Comparison of ENCODE assay signal across 8 mouse cellular contexts in genomic region chr17:56010255-56010654, GRCm38 (mm10). TPM values are rescaled to one million over a fixed set of nuclear protein-coding genes. Genes with fewer than 3 reads are reported as not detected.
A peak's percentile ranks its signal among the peaks of the same experiment; 100 is the strongest.
DNase-seq lines count a peak whose midpoint lies in the region; ATAC-seq and TF ChIP-seq lines count a peak whose summit lies in the region.

No protein-coding gene starts in this region.

- H3K9me3 ChIP-seq in embryonic facial prominence, embryonic 15.5 days (replicated peaks) = no peaks in the 10 kb centered on the region
- H3K9me3 ChIP-seq in intestine, embryonic 16.5 days (ENCODE audit: control insufficient read depth, low read length) = no peaks in the 10 kb centered on the region
- no peaks in the 10 kb centered on the region for H3K9me3 ChIP-seq in neural tube, embryonic 12.5 days

- H3K9ac ChIP-seq in embryonic facial prominence, embryonic 15.5 days = peak overlapping the region; percentile 66
- peak overlapping the region; percentile 86 for H3K9ac ChIP-seq in intestine, embryonic 16.5 days (ENCODE audit: low read depth, low read length)
- peak overlapping the region; percentile 73 for H3K9ac ChIP-seq in neural tube, embryonic 12.5 days

- intact Hi-C loops in left cerebral cortex, postnatal 10 days (cut with DNase I) = loop anchor here (5.0 kb wide), 1 partner anchor 33 kb away; no protein-coding TSS in a partner anchor

- peak overlapping the region; percentile 97 for H3K4me3 ChIP-seq in layer of hippocampus, adult 2 months
- peak overlapping the region; percentile 67 for H3K4me3 ChIP-seq in embryonic facial prominence, embryonic 15.5 days (replicated peaks)
- peak overlapping the region; percentile 93 for H3K4me3 ChIP-seq in intestine, embryonic 16.5 days (ENCODE audit: low read length)
- peak overlapping the region; percentile 68 for H3K4me3 ChIP-seq in neural tube, embryonic 12.5 days

- peaks cover 31% of the 10 kb centered on the region for H3K4me1 ChIP-seq in embryonic facial prominence, embryonic 15.5 days
- H3K4me1 ChIP-seq in intestine, embryonic 16.5 days (ENCODE audit: control insufficient read depth, insufficient read depth, low read length) = peaks cover 15% of the 10 kb centered on the region
- peaks cover 24% of the 10 kb centered on the region for H3K4me1 ChIP-seq in neural tube, embryonic 12.5 days

- peaks cover 36% of the 10 kb centered on the region for H3K36me3 ChIP-seq in embryonic facial prominence, embryonic 15.5 days
- H3K36me3 ChIP-seq in intestine, embryonic 16.5 days (ENCODE audit: control insufficient read depth, insufficient read depth, low read length) = peaks cover 21% of the 10 kb centered on the region
- peaks cover 39% of the 10 kb centered on the region for H3K36me3 ChIP-seq in neural tube, embryonic 12.5 days

- peak overlapping the region; percentile 99 for H3K4me2 ChIP-seq in embryonic facial prominence, embryonic 15.5 days (replicated peaks)
- H3K4me2 ChIP-seq in intestine, embryonic 16.5 days (ENCODE audit: low read depth, low read length) = peak overlapping the region; percentile 88
- peak overlapping the region; percentile 93 for H3K4me2 ChIP-seq in neural tube, embryonic 12.5 days (replicated peaks)

- no peaks in the 10 kb centered on the region for H3K27me3 ChIP-seq in embryonic facial prominence, embryonic 15.5 days
- no peaks in the 10 kb centered on the region for H3K27me3 ChIP-seq in intestine, embryonic 16.5 days (replicated peaks; ENCODE audit: control insufficient read depth, insufficient read depth, low read length)
- no peaks in the 10 kb centered on the region for H3K27me3 ChIP-seq in neural tube, embryonic 12.5 days (replicated peaks)

- H3K27ac ChIP-seq in layer of hippocampus, adult 2 months = peak overlapping the region; percentile 95
- H3K27ac ChIP-seq in embryonic facial prominence, embryonic 15.5 days (replicated peaks) = peak overlapping the region; percentile 90; the same call in 1 of the 2 replicates
- no peak overlapping the region for H3K27ac ChIP-seq in intestine, embryonic 16.5 days (ENCODE audit: low read length)
- H3K27ac ChIP-seq in neural tube, embryonic 12.5 days = no peak overlapping the region

- no peak for TF ChIP-seq CTCF in layer of hippocampus, adult 2 months (conservative IDR thresholded peaks at IDR 0.05)

- no peak for ATAC-seq in embryonic facial prominence, embryonic 15.5 days (ENCODE audit: insufficient number of reproducible peaks, low FRiP score, low TSS enrichment, low read depth)
- ATAC-seq in intestine, embryonic 16.5 days = no peak
- ATAC-seq in neural tube, embryonic 12.5 days (ENCODE audit: low FRiP score, low read depth) = no peak
- ATAC-seq in granulocyte monocyte progenitor cell, adult 5-6 weeks (replicated peaks; ENCODE audit: poor library complexity, severe bottlenecking) = no peak

- DNase-seq in layer of hippocampus, adult 2 months (ENCODE audit: low spot score in 2 of 2) = no peak
- no peak for DNase-seq in layer of hippocampus, adult 9-11 months
- no peak for DNase-seq in left cerebral cortex, postnatal 10 days (ENCODE audit: extremely low spot score in 1 of 2, low spot score in 2 of 2)
- DNase-seq in spleen, adult 18-20 months = no peak

- WGBS in embryonic facial prominence, embryonic 15.5 days = 67% methylated on average over 14 of the region's 14 CpGs
- WGBS in intestine, embryonic 16.5 days = 63% methylated on average over 14 of the region's 14 CpGs
- WGBS in neural tube, embryonic 12.5 days = 72% methylated on average over 14 of the region's 14 CpGs

RNA-seq across cellular contexts. Expression of gene Mpnd, which starts 4.7 kb away (rescaled TPM):
- total RNA-seq in layer of hippocampus, adult 2 months (2021) = 100 to 1,000 TPM; 101 to 103 TPM
- 91.3 and 97.2 TPM in 2 replicates for polyA plus RNA-seq in embryonic facial prominence, embryonic 15.5 days (2015; fragmentation: Nextera tagmentation; extraction: Ambion mirVana)
- polyA plus RNA-seq in intestine, embryonic 16.5 days (2015; fragmentation: Nextera tagmentation; extraction: Ambion mirVana) = 77.5 and 80.8 TPM in 2 replicates
- 209 and 214 TPM in 2 replicates for polyA plus RNA-seq in neural tube, embryonic 12.5 days (2016; fragmentation: Nextera tagmentation; extraction: Ambion mirVana)
- total RNA-seq in left cerebral cortex, postnatal 10 days (2021) = 100 to 1,000 TPM; 111 to 115 TPM
- 22.0 and 30.8 TPM in 2 replicates for total RNA-seq in granulocyte monocyte progenitor cell, adult 5-6 weeks (2014; fragmentation: Nextera tagmentation)
- total RNA-seq in granulocyte monocyte progenitor cell, adult 5-6 weeks (2017) = 45.8 and 62.2 TPM in 2 replicates

RNA-seq across cellular contexts. Expression of gene Stap2, which starts 4.9 kb away (rescaled TPM):
- total RNA-seq in layer of hippocampus, adult 2 months (2021) = 1 to 10 TPM; 2.2 to 2.8 TPM
- polyA plus RNA-seq in embryonic facial prominence, embryonic 15.5 days (2015; fragmentation: Nextera tagmentation; extraction: Ambion mirVana) = 23.6 and 24.5 TPM in 2 replicates
- 65.6 and 79.6 TPM in 2 replicates for polyA plus RNA-seq in intestine, embryonic 16.5 days (2015; fragmentation: Nextera tagmentation; extraction: Ambion mirVana)
- polyA plus RNA-seq in neural tube, embryonic 12.5 days (2016; fragmentation: Nextera tagmentation; extraction: Ambion mirVana) = 5.9 and 7.2 TPM in 2 replicates
- total RNA-seq in left cerebral cortex, postnatal 10 days (2021) = 1 to 10 TPM; 4.4 TPM
- not detected in 2 replicates for total RNA-seq in granulocyte monocyte progenitor cell, adult 5-6 weeks (2014; fragmentation: Nextera tagmentation)
- 0.36 TPM in 1 of 2 replicates, not detected in the other for total RNA-seq in granulocyte monocyte progenitor cell, adult 5-6 weeks (2017)

RNA-seq across cellular contexts. Expression of gene Fsd1, which starts 23.9 kb away (rescaled TPM):
- total RNA-seq in layer of hippocampus, adult 2 months (2021) = 10 to 100 TPM; 67.2 to 69.0 TPM
- 12.5 and 16.8 TPM in 2 replicates for polyA plus RNA-seq in embryonic facial prominence, embryonic 15.5 days (2015; fragmentation: Nextera tagmentation; extraction: Ambion mirVana)
- 8.4 and 9.7 TPM in 2 replicates for polyA plus RNA-seq in intestine, embryonic 16.5 days (2015; fragmentation: Nextera tagmentation; extraction: Ambion mirVana)
- polyA plus RNA-seq in neural tube, embryonic 12.5 days (2016; fragmentation: Nextera tagmentation; extraction: Ambion mirVana) = 114 and 123 TPM in 2 replicates
- total RNA-seq in left cerebral cortex, postnatal 10 days (2021) = 100 to 1,000 TPM in 1 of 2 experiments, 10 to 100 TPM in 1; 99.7 to 111 TPM
- not detected in 2 replicates for total RNA-seq in granulocyte monocyte progenitor cell, adult 5-6 weeks (2014; fragmentation: Nextera tagmentation)
- total RNA-seq in granulocyte monocyte progenitor cell, adult 5-6 weeks (2017) = not detected in 2 replicates

RNA-seq across cellular contexts. Expression of gene Sh3gl1, which starts 26.2 kb away (rescaled TPM):
- 10 to 100 TPM; 63.0 to 69.7 TPM for total RNA-seq in layer of hippocampus, adult 2 months (2021)
- polyA plus RNA-seq in embryonic facial prominence, embryonic 15.5 days (2015; fragmentation: Nextera tagmentation; extraction: Ambion mirVana) = 194 and 201 TPM in 2 replicates
- 120 and 131 TPM in 2 replicates for polyA plus RNA-seq in intestine, embryonic 16.5 days (2015; fragmentation: Nextera tagmentation; extraction: Ambion mirVana)
- 134 TPM in 2 replicates for polyA plus RNA-seq in neural tube, embryonic 12.5 days (2016; fragmentation: Nextera tagmentation; extraction: Ambion mirVana)
- total RNA-seq in left cerebral cortex, postnatal 10 days (2021) = 10 to 100 TPM; 53.7 TPM
- 23.8 and 29.4 TPM in 2 replicates for total RNA-seq in granulocyte monocyte progenitor cell, adult 5-6 weeks (2014; fragmentation: Nextera tagmentation)
- 23.0 and 25.3 TPM in 2 replicates for total RNA-seq in granulocyte monocyte progenitor cell, adult 5-6 weeks (2017)

RNA-seq across cellular contexts. Expression of gene Chaf1a, which starts 30.0 kb away (rescaled TPM):
- 1 to 10 TPM; 2.7 to 3.3 TPM for total RNA-seq in layer of hippocampus, adult 2 months (2021)
- 21.6 and 23.0 TPM in 2 replicates for polyA plus RNA-seq in embryonic facial prominence, embryonic 15.5 days (2015; fragmentation: Nextera tagmentation; extraction: Ambion mirVana)
- polyA plus RNA-seq in intestine, embryonic 16.5 days (2015; fragmentation: Nextera tagmentation; extraction: Ambion mirVana) = 15.6 and 16.7 TPM in 2 replicates
- 25.3 and 29.6 TPM in 2 replicates for polyA plus RNA-seq in neural tube, embryonic 12.5 days (2016; fragmentation: Nextera tagmentation; extraction: Ambion mirVana)
- 1 to 10 TPM; 5.1 to 5.7 TPM for total RNA-seq in left cerebral cortex, postnatal 10 days (2021)
- 36.0 and 39.4 TPM in 2 replicates for total RNA-seq in granulocyte monocyte progenitor cell, adult 5-6 weeks (2014; fragmentation: Nextera tagmentation)
- total RNA-seq in granulocyte monocyte progenitor cell, adult 5-6 weeks (2017) = 32.1 and 36.0 TPM in 2 replicates

Comparison
In these comparisons a context has a peak if more than half of its experiments do, and no peak if none do; other contexts are left out.
1. H3K27ac ChIP-seq: peak in layer of hippocampus, adult 2 months (single experiment) and embryonic facial prominence, embryonic 15.5 days (single experiment); none in intestine, embryonic 16.5 days (single experiment) and neural tube, embryonic 12.5 days (single experiment).
2. RNA of gene Fsd1, which starts 23.9 kb away (total RNA-seq): 99.7 to 111 TPM in left cerebral cortex, postnatal 10 days and 67.2 to 69.0 TPM in layer of hippocampus, adult 2 months; not detected in granulocyte monocyte progenitor cell, adult 5-6 weeks; every median in the first group is over 10 times any median in the second.
3. Peak in every context shown above with its lines, with median percentiles within 50 percentile points of each other: H3K4me3 ChIP-seq, H3K4me2 ChIP-seq and H3K9ac ChIP-seq.